Mouse (Mus musculus) gastrocnemius, adult 2 months (tissue): ENCODE measurements around the gene Slc12a6. TPM values are rescaled to one million over a fixed set of nuclear protein-coding genes. Genes with fewer than 3 reads are reported as not detected.
"Not testable (repeated sequence)": the region's sequence is repeated elsewhere in the genome, so short reads cannot be mapped to it uniquely, and the experiment has no call there.

Experiments used
- DNase-seq: peaks from one replicate; pipeline ENCODE4 v3.0.0; 2022
- H3K27ac ChIP-seq: fragments of 200-600 bp; 2 replicates; pipeline ENCODE4 v1.8.1; 2022; ENCODE audit warnings: mild to moderate bottlenecking
- H3K4me3 ChIP-seq: fragments of 200-600 bp; 2 replicates; pipeline ENCODE4 v1.8.1; 2022; ENCODE audit warnings: mild to moderate bottlenecking, moderate library complexity
- CTCF ChIP-seq: fragments of 200-600 bp; IDR thresholded peaks from 2 replicates; pipeline ENCODE4 v1.8.1; 2022; ENCODE audit warnings: antibody characterized with exemption, mild to moderate bottlenecking, moderate library complexity
- intact Hi-C: fragments of 180-260 bp; cut with DNase I; formaldehyde crosslinking; loops from one replicate; pipeline ENCODE4 v1.15.1; 2025
- total RNA-seq, 2 experiments: library from RNA; stranded (reverse); gene quantifications; 2 replicates each; pipeline ENCODE4 v1.2.3; 2021

The Slc12a6 gene
- total RNA-seq, 2 experiments from 2014 or later, result 25.5 to 26.6 TPM

GRCm38 (mm10) chr2:112267547-112268269 lies 2.1 kb downstream of the Slc12a6 start:
- no peak for TF ChIP-seq CTCF
- Histone ChIP-seq H3K4me3 (peak overlapping the region; percentile 93), H3K27ac (peak overlapping the region; percentile 99)
- DNase-seq, result no peak
- intact Hi-C loops, result loop anchor here (5.0 to 10.0 kb wide), 2 partner anchors 67 to 100 kb away; partner anchors contain the start of gene Emc4

DNA sequence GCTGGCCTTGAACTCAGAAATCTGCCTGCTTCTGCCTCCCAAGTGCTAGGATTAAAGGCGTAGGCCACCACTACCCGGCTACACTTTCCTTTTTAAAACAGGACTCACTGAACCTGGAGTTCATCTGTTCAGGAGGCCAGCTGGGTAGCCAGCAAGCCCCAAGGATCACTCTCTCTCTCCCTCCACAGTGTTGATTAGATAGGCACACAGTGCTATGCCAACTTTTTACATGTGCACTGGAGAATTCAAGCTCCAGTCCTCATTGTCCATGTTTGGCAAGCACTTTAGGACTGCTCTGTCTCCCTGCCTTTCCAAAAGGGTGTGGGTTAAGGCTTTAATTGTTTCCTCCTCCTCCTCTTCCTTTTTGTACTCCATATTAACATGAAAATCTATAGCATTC lies 4.4 kb downstream of the Slc12a6 start:
- H3K4me3 ChIP-seq, result peak overlapping the region; percentile 93
- TF ChIP-seq CTCF, result no peak
- peak overlapping the region; percentile 13; the same call in 1 of the 2 replicates for H3K27ac ChIP-seq
- intact Hi-C loops, result no loop called here
- DNase-seq, result no peak

GRCm38 (mm10) chr2:112272909-112273308 lies 7.3 kb downstream of the Slc12a6 start:
- H3K27ac ChIP-seq, result no peak overlapping the region
- no peak for TF ChIP-seq CTCF

GRCm38 (mm10) chr2:112273474-112273873 lies 7.8 kb downstream of the Slc12a6 start:
- Histone ChIP-seq H3K27ac (no peak overlapping the region), H3K4me3 (no peak overlapping the region)
- intact Hi-C loops, result no loop called here
- TF ChIP-seq CTCF, result no peak
- no peak for DNase-seq

More at GRCm38 (mm10) chr2:112272909-112273308, 7.3 kb downstream of the Slc12a6 start:
- intact Hi-C loops, result no loop called here
- DNase-seq, result no peak
- no peak overlapping the region for H3K4me3 ChIP-seq

DNA sequence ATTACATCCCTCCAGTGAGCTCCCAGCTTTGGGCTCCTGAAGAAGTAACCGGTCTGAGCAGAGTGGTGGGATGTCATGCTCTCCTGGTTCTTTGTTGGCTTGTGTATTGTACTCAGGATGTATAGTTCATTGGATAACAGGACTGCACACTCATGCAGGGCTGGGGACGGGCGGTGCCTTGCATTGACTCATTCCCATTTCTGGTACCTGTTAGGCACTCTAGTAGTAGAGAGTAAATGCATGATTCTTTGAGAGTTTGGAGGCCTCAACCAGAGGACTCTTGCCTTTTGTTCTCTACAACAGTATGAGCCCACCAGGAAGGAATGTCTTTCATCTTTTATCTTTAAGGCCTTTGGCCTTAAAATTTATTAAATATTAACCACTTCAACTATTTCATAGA lies 11.2 kb downstream of the Slc12a6 start:
- intact Hi-C loops, result no loop called here
- TF ChIP-seq CTCF, result no peak
- no peak for DNase-seq
- Histone ChIP-seq H3K4me3 (no peak overlapping the region), H3K27ac (no peak overlapping the region)

GRCm38 (mm10) chr2:112282846-112283245 lies 17.2 kb downstream of the Slc12a6 start:
- intact Hi-C loops, result no loop called here
- Histone ChIP-seq H3K27ac (no peak overlapping the region), H3K4me3 (no peak overlapping the region)
- no peak for DNase-seq
- TF ChIP-seq CTCF, result no peak

GRCm38 (mm10) chr2:112284363-112285030 lies 18.9 kb downstream of the Slc12a6 start:
- TF ChIP-seq CTCF, result no peak
- peak; percentile 71 for DNase-seq
- peak overlapping the region; percentile 71 for H3K4me3 ChIP-seq
- H3K27ac ChIP-seq, result peak overlapping the region; percentile 77
- intact Hi-C loops, result no loop called here

- no peak for DNase-seq
- TF ChIP-seq CTCF, result no peak
- H3K4me3 ChIP-seq, result peak overlapping the region; percentile 71
- peak overlapping the region; percentile 77; the same call in 1 of the 2 replicates for H3K27ac ChIP-seq
- intact Hi-C loops, result no loop called here
Measured at GRCm38 (mm10) chr2:112285031-112285390, 19.4 kb downstream of the Slc12a6 start.

GRCm38 (mm10) chr2:112286062-112286461 lies 20.4 kb downstream of the Slc12a6 start:
- intact Hi-C loops, DNase-seq, H3K4me3 ChIP-seq, H3K27ac ChIP-seq: not testable (repeated sequence)

DNA sequence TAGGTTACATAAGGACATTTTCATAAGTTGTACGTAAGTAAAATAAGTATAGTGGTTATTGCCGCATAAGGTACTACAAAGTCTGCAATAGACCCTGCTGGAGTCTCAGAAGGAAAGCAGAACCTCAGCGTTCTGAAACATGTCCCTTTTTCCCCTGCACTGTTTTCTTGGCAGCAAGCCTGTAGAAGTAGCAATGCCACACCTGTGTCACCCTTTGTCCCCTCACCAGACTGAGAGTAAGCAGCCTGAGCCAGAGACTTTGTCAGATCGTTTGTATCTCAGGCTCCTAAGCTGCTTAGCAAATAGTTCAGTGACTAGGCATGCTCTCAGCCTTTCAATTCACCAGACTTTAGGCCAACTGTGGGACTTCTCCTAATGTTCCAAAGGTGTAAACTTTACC lies 21.4 kb downstream of the Slc12a6 start:
- TF ChIP-seq CTCF, result no peak
- Histone ChIP-seq H3K4me3 (no peak overlapping the region), H3K27ac (no peak overlapping the region)
- intact Hi-C loops, result no loop called here
- no peak for DNase-seq

DNA sequence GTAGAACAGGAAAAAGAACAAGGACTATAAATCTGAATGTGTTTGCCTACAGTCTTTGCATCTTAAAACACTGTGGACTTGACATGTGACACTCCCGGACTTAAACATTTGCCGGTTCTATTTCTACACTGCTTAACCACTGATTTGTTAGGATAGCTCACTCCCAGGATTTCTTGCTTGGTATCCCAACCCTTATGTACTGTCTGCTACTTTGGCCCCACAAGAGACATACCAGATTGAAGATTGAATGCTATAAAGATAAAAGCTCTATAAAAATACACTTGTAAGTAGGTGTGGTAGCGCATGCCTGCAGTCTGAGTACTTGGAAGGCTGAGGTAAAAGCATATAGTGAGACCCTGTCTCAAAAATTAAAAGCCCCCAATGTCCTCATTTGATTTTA lies 23.9 kb downstream of the Slc12a6 start:
- TF ChIP-seq CTCF, result no peak
- DNase-seq, result no peak
- Histone ChIP-seq H3K4me3 (no peak overlapping the region), H3K27ac (no peak overlapping the region)
- intact Hi-C loops, result no loop called here

DNA sequence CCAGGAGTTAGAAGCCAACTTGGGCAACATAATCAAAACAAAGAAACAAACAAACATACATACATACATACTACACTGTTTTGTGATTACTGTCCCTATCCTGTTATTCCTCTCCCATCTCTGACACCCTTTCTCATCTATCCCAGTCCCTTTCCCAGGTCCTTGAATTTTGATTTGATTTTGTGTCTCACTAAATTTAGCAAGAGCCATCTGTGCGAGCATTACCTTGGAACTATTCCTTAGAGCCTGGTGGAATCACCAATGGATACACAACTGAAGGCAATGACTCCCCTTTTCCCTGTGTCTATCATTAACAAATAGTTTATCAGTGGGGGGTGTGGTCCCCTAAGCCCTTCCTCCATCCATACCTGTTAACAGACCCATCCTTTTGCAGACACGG lies 27.2 kb downstream of the Slc12a6 start:
- no peak for DNase-seq
- H3K4me3 ChIP-seq, result no peak overlapping the region
- TF ChIP-seq CTCF, result no peak
- intact Hi-C loops, result no loop called here
- no peak overlapping the region for H3K27ac ChIP-seq

DNA sequence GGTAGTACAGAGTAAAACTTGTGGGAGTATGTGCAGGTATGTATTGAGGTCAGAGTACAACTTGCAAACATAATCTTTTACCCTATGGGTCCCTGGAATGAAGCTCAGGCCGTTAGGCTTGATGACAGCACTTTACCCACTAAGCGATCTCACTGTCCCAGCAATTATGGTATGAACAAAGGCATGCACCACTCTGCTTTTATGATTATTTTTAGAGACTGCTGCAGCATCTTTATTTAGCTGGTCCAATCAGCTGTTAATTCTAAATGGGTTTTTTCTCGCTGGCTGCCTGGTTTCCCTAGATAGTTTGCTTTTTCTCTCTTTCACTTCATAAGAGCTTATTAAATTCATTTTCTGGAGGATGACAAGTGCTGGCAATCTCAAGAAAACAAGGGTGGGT lies 30.6 kb downstream of the Slc12a6 start:
- Histone ChIP-seq H3K27ac (peak overlapping the region; percentile 20; the same call in 1 of the 2 replicates), H3K4me3 (no peak overlapping the region)
- DNase-seq, result no peak
- no peak for TF ChIP-seq CTCF
- intact Hi-C loops, result no loop called here
